Mouse (Mus musculus) cortical plate, adult 2 months (tissue): ENCODE measurements around the gene Gata2.

Experiments
- CTCF ChIP-seq: fragments of 200-500 bp; IDR thresholded peaks from 2 replicates; pipeline ENCODE4 v1.5.1; 2011; ENCODE audit warnings: mild to moderate bottlenecking, control low read depth, low read length; ENCODE audit not compliant: insufficient read depth; ENCODE audit errors: extremely low read depth
- POLR2A ChIP-seq: fragments of 200-500 bp; IDR thresholded peaks from 2 replicates; pipeline ENCODE4 v1.6.1; 2011; ENCODE audit warnings: mild to moderate bottlenecking, low read length, control low read depth; ENCODE audit not compliant: insufficient read depth; ENCODE audit errors: extremely low read depth

DNA sequence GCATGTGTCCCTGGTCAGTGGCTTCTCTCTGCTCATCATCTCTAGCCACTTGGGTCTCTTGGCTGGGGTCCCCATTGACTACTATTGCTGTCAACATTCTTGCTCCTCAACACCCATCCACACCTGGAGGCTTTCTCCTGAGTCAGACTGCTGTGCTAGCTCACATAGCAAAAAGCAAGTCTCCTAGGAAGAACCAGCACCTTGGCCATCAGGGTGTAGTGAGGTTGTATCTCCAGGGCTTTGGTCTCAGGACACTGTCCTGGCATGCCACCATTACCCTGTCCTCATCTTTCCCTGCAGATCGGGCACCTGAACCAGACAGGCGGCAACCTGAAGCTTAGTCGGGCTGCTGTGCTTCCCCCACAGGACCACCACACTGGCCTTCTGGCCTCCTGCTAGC, 14.6 kb downstream of the Gata2 start:
- TF ChIP-seq CTCF (no peak), POLR2A (no peak)
